Mouse (Mus musculus) heart, embryonic 13.5 days (tissue): ENCODE data around the gene D930020B18Rik. TPM values are rescaled to one million over a fixed set of nuclear protein-coding genes. Genes with fewer than 3 reads are reported as not detected.

Source experiments
- ATAC-seq: fragments of 200-750 bp; cut with Nextera tagmentation; 2 replicates; pipeline ENCODE4 v1.8.0; 2017; ENCODE audit warnings: moderate TSS enrichment; ENCODE audit not compliant: insufficient number of reproducible peaks, low FRiP score, low TSS enrichment; ENCODE audit errors: extremely low read depth
- H3K27ac ChIP-seq: fragments of 300-500 bp; sonication (generic); replicated peaks from 2 replicates; pipeline ENCODE4 v1.5.1; 2015; ENCODE audit warnings: moderate library complexity, mild to moderate bottlenecking, inconsistent platforms
- H3K27me3 ChIP-seq: fragments of 300-500 bp; sonication (generic); replicated peaks from 2 replicates; pipeline ENCODE4 v1.6.1; 2015; ENCODE audit warnings: mild to moderate bottlenecking, inconsistent platforms
- H3K36me3 ChIP-seq: fragments of 300-500 bp; sonication (generic); 2 replicates; pipeline ENCODE4 v1.6.1; 2015; ENCODE audit warnings: mild to moderate bottlenecking, inconsistent platforms
- H3K4me1 ChIP-seq: fragments of 300-500 bp; sonication (generic); 2 replicates; pipeline ENCODE4 v1.6.1; 2015; ENCODE audit warnings: inconsistent platforms
- H3K4me2 ChIP-seq: fragments of 300-500 bp; sonication (generic); 2 replicates; pipeline ENCODE4 v1.6.1; 2015; ENCODE audit warnings: inconsistent platforms, mild to moderate bottlenecking, moderate library complexity
- H3K4me3 ChIP-seq: fragments of 300-500 bp; sonication (generic); 2 replicates; pipeline ENCODE4 v1.5.1; 2015; ENCODE audit warnings: moderate library complexity, mild to moderate bottlenecking, inconsistent platforms
- H3K9ac ChIP-seq: fragments of 300-500 bp; sonication (generic); 2 replicates; pipeline ENCODE4 v1.6.1; 2015; ENCODE audit warnings: inconsistent platforms, mild to moderate bottlenecking, moderate library complexity
- H3K9me3 ChIP-seq: fragments of 300-500 bp; sonication (generic); 2 replicates; pipeline ENCODE4 v1.6.1; 2016; ENCODE audit warnings: inconsistent platforms
- WGBS: fragments of 180-500 bp; shearing (Covaris S2); methylation state at CpG from one replicate; pipeline ENCODE4 v1.1.7; 2015; ENCODE audit warnings: mixed read lengths; 5-methylcytosine and 5-hydroxymethylcytosine counted together
- microRNA-seq: library from miRNA; unstranded; fragments of <30 nt; microRNA quantifications from one replicate; pipeline ENCODE4, GENCODE M21; 2016
- polyA plus RNA-seq: library from polyadenylated mRNA; unstranded; fragments of >200 nt; fragmentation: Nextera tagmentation; extraction: Ambion mirVana; gene quantifications from 2 replicates; pipeline ENCODE4 v1.2.1, GENCODE M21; 2015

Gene D930020B18Rik
- polyA plus RNA-seq, 1 experiment from 2014 or later, result not detected

DNA sequence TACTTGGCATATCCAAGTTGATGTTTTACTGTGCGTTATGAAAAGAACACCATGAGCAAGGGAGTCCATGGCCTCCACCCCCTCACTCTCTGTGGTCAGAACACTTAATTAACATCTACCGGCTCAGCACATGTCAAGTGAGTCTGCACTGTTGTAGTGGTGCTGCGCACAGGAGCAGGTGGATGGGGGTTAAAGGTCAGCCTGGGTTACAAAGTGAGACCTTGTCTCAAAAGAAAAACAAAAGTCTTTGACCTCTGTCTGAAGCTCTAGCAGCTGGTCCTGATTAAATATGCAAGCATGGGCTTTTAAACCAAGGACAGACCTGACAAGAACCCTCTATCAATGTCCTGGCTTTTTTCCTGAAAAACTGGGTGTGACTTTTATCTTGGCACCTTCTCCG, 100.9 kb downstream of the D930020B18Rik start:
- Histone ChIP-seq H3K36me3 (peaks cover 24% of the 10 kb centered on the region), H3K4me2 (no peak overlapping the region), H3K27ac (no peak overlapping the region), H3K9ac (no peak overlapping the region), H3K4me3 (no peak overlapping the region), H3K9me3 (no peaks in the 10 kb centered on the region), H3K4me1 (peaks cover 9% of the 10 kb centered on the region), H3K27me3 (no peaks in the 10 kb centered on the region)
- no peak for ATAC-seq
- 67% methylated on average over 4 of the region's 4 CpGs for WGBS

Small RNAs within 50 kb of the gene (microRNA-seq; reads per million reads assigned to microRNA genes)
- gene Gm24330, result not detected

Other genes with a start within 250 kb of the D930020B18Rik start
- gene Rassf3, start 165.2 kb upstream of the D930020B18Rik start, polyA plus RNA-seq, result 15.2 and 19.2 TPM in 2 replicates
- gene Tbk1, start 54.8 kb upstream of the D930020B18Rik start, polyA plus RNA-seq, result 20.6 and 21.8 TPM in 2 replicates
- gene Xpot, start 15.3 kb upstream of the D930020B18Rik start, polyA plus RNA-seq, result 25.9 and 27.9 TPM in 2 replicates
- gene BC048403, start 98.3 kb downstream of the D930020B18Rik start, polyA plus RNA-seq, result 1.7 and 1.8 TPM in 2 replicates